Mouse (Mus musculus): ENCODE data around the gene Pdgfa. TPM values are rescaled to one million over a fixed set of nuclear protein-coding genes. Genes with fewer than 3 reads are reported as not detected.
A peak's percentile ranks its signal among the peaks of the same experiment; 100 is the strongest.

Gene Pdgfa
- total and polyA plus RNA-seq, 2 experiments = 1.8 to 3.2 TPM

GRCm38 (mm10) chr5:138948031-138948980 lies 48.9 kb downstream of the Pdgfa start:
- Histone ChIP-seq H3K79me2 (ENCODE audit: control insufficient read depth, insufficient read depth, low read length) (no peaks in the 10 kb centered on the region), H3K36me3 (ENCODE audit: control insufficient read depth, insufficient read depth, low read length) (no peaks in the 10 kb centered on the region), H3K9ac (ENCODE audit: low read depth, low read length) (no peak overlapping the region), H3K27me3 (ENCODE audit: control insufficient read depth, insufficient read depth, low read length) (no peaks in the 10 kb centered on the region), H3K27ac (replicated peaks; ENCODE audit: insufficient read depth, low read depth, low read length) (peak overlapping the region; percentile 76), H3K4me1 (ENCODE audit: control insufficient read depth, insufficient read depth, low read length) (peaks cover 12% of the 10 kb centered on the region; the same call in 1 of the 2 replicates), H3K4me3 (ENCODE audit: insufficient read depth, low read depth, low read length) (no peak overlapping the region)
- WGBS = 21% methylated on average over 13 of the region's 13 CpGs
- TF ChIP-seq CTCF (IDR thresholded peaks at IDR 0.05; ENCODE audit: low read depth, low read length) = no peak
- no peak for TF ChIP-seq POLR2A (IDR thresholded peaks at IDR 0.05; ENCODE audit: extremely low read depth, insufficient read depth, low read length)
- peak; percentile 96 for DNase-seq (ENCODE audit: extremely low read depth, low read depth, low spot score)

GRCm38 (mm10) chr5:138947487-138947886 lies 49.7 kb downstream of the Pdgfa start:
- Histone ChIP-seq H3K27me3 (ENCODE audit: control insufficient read depth, insufficient read depth, low read length) (no peaks in the 10 kb centered on the region), H3K36me3 (ENCODE audit: control insufficient read depth, insufficient read depth, low read length) (no peaks in the 10 kb centered on the region), H3K4me1 (ENCODE audit: control insufficient read depth, insufficient read depth, low read length) (peaks cover 12% of the 10 kb centered on the region; the same call in 1 of the 2 replicates), H3K9ac (ENCODE audit: low read depth, low read length) (no peak overlapping the region), H3K27ac (replicated peaks; ENCODE audit: insufficient read depth, low read depth, low read length) (no peak overlapping the region), H3K79me2 (ENCODE audit: control insufficient read depth, insufficient read depth, low read length) (no peaks in the 10 kb centered on the region), H3K4me3 (ENCODE audit: insufficient read depth, low read depth, low read length) (no peak overlapping the region)
- WGBS = 95% methylated on average over 5 of the region's 5 CpGs
- peak; percentile 7 for DNase-seq (ENCODE audit: extremely low read depth, low read depth, low spot score)
- TF ChIP-seq CTCF (IDR thresholded peaks at IDR 0.05; ENCODE audit: low read depth, low read length) = no peak
- TF ChIP-seq POLR2A (IDR thresholded peaks at IDR 0.05; ENCODE audit: extremely low read depth, insufficient read depth, low read length) = no peak

DNA sequence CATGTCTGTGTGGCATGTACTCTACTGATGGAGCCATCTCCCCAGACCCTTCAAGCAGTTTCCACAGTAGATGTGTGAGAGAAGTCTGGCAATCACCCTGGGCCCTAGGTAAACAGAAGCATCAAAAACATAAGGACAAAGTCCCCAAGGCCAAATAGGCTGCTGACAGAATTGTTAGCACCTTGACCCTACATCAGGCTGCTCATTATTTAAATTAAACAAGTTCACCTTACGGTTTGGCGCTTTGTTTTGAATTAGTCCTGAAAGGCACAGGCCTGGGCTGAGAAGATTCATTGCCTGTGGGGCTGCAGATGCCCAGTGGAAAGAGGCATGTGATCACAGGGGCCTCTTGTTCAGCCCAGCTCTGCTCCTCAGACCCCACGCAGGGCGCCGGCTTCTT lies 50.2 kb downstream of the Pdgfa start:
- Histone ChIP-seq H3K79me2 (ENCODE audit: control insufficient read depth, insufficient read depth, low read length) (no peaks in the 10 kb centered on the region), H3K9ac (ENCODE audit: low read depth, low read length) (no peak overlapping the region), H3K36me3 (ENCODE audit: control insufficient read depth, insufficient read depth, low read length) (no peaks in the 10 kb centered on the region), H3K4me1 (ENCODE audit: control insufficient read depth, insufficient read depth, low read length) (peaks cover 12% of the 10 kb centered on the region; the same call in 1 of the 2 replicates), H3K27me3 (ENCODE audit: control insufficient read depth, insufficient read depth, low read length) (no peaks in the 10 kb centered on the region), H3K4me3 (ENCODE audit: insufficient read depth, low read depth, low read length) (no peak overlapping the region), H3K27ac (replicated peaks; ENCODE audit: insufficient read depth, low read depth, low read length) (no peak overlapping the region)
- 71% methylated on average over 5 of the region's 5 CpGs for whole genome bisulfite sequencing
- peak; percentile 34 for DNase-seq (ENCODE audit: extremely low read depth, low read depth, low spot score)
- TF ChIP-seq CTCF (IDR thresholded peaks at IDR 0.05; ENCODE audit: low read depth, low read length) (no peak), POLR2A (IDR thresholded peaks at IDR 0.05; ENCODE audit: extremely low read depth, insufficient read depth, low read length) (no peak)

- H3K79me2 ChIP-seq (ENCODE audit: control insufficient read depth, insufficient read depth, low read length) = no peaks in the 10 kb centered on the region
- no peaks in the 10 kb centered on the region for H3K36me3 ChIP-seq (ENCODE audit: control insufficient read depth, insufficient read depth, low read length)
- WGBS = 94% methylated on average over 3 of the region's 3 CpGs
- H3K9ac ChIP-seq (ENCODE audit: low read depth, low read length) = no peak overlapping the region
- DNase-seq (ENCODE audit: extremely low read depth, low read depth, low spot score) = no peak
- H3K27me3 ChIP-seq (ENCODE audit: control insufficient read depth, insufficient read depth, low read length) = no peaks in the 10 kb centered on the region
- TF ChIP-seq POLR2A (IDR thresholded peaks at IDR 0.05; ENCODE audit: extremely low read depth, insufficient read depth, low read length) (no peak), CTCF (IDR thresholded peaks at IDR 0.05; ENCODE audit: low read depth, low read length) (no peak)
- H3K27ac ChIP-seq (replicated peaks; ENCODE audit: insufficient read depth, low read depth, low read length) = no peak overlapping the region
- H3K4me3 ChIP-seq (ENCODE audit: insufficient read depth, low read depth, low read length) = no peak overlapping the region
- H3K4me1 ChIP-seq (ENCODE audit: control insufficient read depth, insufficient read depth, low read length) = peaks cover 12% of the 10 kb centered on the region; the same call in 1 of the 2 replicates
Observed at GRCm38 (mm10) chr5:138945011-138945410, 52.2 kb downstream of the Pdgfa start.

- peak; percentile 19 for DNase-seq (ENCODE audit: extremely low read depth, low read depth, low spot score)
- Histone ChIP-seq H3K79me2 (ENCODE audit: control insufficient read depth, insufficient read depth, low read length) (no peaks in the 10 kb centered on the region), H3K27me3 (ENCODE audit: control insufficient read depth, insufficient read depth, low read length) (no peaks in the 10 kb centered on the region), H3K4me1 (ENCODE audit: control insufficient read depth, insufficient read depth, low read length) (peaks cover 12% of the 10 kb centered on the region; the same call in 1 of the 2 replicates), H3K27ac (replicated peaks; ENCODE audit: insufficient read depth, low read depth, low read length) (no peak overlapping the region), H3K4me3 (ENCODE audit: insufficient read depth, low read depth, low read length) (no peak overlapping the region), H3K36me3 (ENCODE audit: control insufficient read depth, insufficient read depth, low read length) (no peaks in the 10 kb centered on the region), H3K9ac (ENCODE audit: low read depth, low read length) (no peak overlapping the region)
- no peak for TF ChIP-seq POLR2A (IDR thresholded peaks at IDR 0.05; ENCODE audit: extremely low read depth, insufficient read depth, low read length)
- no peak for TF ChIP-seq CTCF (IDR thresholded peaks at IDR 0.05; ENCODE audit: low read depth, low read length)
- WGBS = 43% methylated on average over 7 of the region's 7 CpGs
Observed at GRCm38 (mm10) chr5:138944551-138944950, 52.6 kb downstream of the Pdgfa start.

- 80% methylated on average over 8 of the region's 8 CpGs for WGBS
- Histone ChIP-seq H3K4me3 (ENCODE audit: insufficient read depth, low read depth, low read length) (no peak overlapping the region), H3K36me3 (ENCODE audit: control insufficient read depth, insufficient read depth, low read length) (no peaks in the 10 kb centered on the region), H3K4me1 (ENCODE audit: control insufficient read depth, insufficient read depth, low read length) (no peaks in the 10 kb centered on the region; the same call in 1 of the 2 replicates), H3K79me2 (ENCODE audit: control insufficient read depth, insufficient read depth, low read length) (no peaks in the 10 kb centered on the region), H3K9ac (ENCODE audit: low read depth, low read length) (no peak overlapping the region), H3K27me3 (ENCODE audit: control insufficient read depth, insufficient read depth, low read length) (no peaks in the 10 kb centered on the region), H3K27ac (replicated peaks; ENCODE audit: insufficient read depth, low read depth, low read length) (no peak overlapping the region)
- TF ChIP-seq CTCF (IDR thresholded peaks at IDR 0.05; ENCODE audit: low read depth, low read length) (no peak), POLR2A (IDR thresholded peaks at IDR 0.05; ENCODE audit: extremely low read depth, insufficient read depth, low read length) (no peak)
- no peak for DNase-seq (ENCODE audit: extremely low read depth, low read depth, low spot score)
Observed at GRCm38 (mm10) chr5:138941842-138942241, 55.3 kb downstream of the Pdgfa start.

All from liver, adult 2 months (tissue).